Mouse (Mus musculus): ENCODE data around the gene Zfand2a. TPM values are rescaled to one million over a fixed set of nuclear protein-coding genes. Genes with fewer than 3 reads are reported as not detected.

Zfand2a gene
- total RNA-seq, 2 experiments from 2014 or later = 2.3 to 3.4 TPM

DNA sequence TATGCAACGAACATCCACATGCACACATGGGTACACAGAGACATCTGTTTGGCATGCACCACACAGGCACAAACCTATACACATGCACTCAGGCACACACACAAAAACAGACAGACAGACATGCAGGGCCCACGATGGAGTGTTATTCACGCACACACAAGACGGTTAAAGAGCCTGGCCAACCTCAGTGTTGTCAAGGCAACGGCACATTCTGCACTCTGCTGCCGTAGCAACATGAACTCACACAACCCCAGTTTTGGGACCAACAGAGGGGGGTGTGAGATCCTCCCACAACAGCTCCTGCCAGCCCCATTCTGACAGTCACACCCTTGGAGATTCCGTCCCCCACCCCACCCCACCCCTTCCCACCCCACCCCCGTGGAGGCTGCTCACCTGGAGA, 49.4 kb downstream of the Zfand2a start:
- no peak for ATAC-seq (replicated peaks; ENCODE audit: low FRiP score, poor library complexity, severe bottlenecking)

DNA sequence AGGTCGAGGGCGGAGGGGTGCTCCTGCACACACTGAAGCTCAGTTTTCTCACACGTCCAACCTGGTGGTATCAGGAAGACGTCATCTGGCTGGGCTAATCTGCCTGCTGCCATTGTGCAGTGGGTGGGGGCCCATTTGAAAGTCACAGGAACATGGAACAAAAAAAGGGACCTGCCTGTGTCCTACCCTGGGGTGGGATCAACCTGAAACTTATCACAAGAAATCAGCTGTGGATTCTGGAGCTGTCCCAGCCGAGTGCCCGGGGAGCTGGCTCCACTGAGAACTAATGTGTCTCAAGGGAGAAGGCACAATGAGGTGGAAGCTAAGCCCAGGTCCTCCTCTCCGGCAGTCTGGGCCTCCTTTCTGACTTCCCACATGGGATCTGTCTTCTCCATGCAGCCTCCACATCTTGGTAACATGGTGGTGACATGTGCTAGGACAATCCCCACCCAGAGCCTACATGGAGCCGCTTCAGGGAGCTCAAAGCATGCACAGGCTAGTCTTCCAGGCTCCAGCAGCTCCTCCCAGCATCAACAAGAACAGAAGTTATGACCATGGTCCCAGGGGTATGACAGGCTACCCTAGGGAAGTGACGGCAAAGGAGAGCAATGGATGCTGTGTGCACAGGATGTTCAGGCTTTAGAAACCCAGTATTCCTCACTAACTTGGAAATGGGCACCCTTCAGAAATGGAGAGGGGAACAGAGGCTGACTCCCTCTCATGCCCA, 50.3 kb downstream of the Zfand2a start:
- no peak for ATAC-seq (replicated peaks; ENCODE audit: low FRiP score, poor library complexity, severe bottlenecking)

DNA sequence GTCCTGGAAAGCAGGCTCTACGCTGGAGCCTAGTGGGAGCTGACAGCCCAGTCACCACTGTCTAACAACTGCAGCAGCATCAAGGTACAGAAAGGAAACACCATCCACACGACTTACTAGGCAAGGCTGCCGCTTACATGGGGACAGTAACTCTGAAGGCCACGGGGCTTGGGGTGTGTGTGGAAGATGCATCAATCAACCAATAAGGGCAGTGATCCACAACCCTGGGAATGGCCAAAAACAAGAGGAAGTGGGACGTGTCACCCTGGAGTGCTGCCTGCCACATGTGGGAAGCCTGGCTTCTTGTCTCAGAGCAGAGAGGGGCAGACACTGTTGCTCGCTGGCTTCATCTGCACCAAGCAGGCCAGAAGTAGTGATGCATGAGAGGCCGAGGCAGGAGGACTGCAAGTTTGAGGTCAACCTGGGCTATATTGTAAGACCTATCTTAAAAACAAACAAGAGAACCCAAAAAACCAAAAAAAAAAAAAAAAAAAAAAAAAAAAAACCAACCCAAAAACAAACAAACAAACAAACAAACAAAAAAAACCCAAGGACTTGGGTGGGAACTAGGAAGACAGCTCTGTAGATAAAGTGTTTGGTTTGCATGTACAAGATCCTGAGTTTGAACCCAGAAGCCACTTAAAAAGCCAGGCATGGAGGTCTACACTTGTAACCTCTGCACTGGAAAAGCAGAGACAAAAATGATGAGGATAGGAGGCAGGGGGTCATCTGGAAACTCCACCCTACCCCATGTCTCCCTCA, 51.4 kb downstream of the Zfand2a start:
- ATAC-seq (replicated peaks; ENCODE audit: low FRiP score, poor library complexity, severe bottlenecking) = no peak

DNA sequence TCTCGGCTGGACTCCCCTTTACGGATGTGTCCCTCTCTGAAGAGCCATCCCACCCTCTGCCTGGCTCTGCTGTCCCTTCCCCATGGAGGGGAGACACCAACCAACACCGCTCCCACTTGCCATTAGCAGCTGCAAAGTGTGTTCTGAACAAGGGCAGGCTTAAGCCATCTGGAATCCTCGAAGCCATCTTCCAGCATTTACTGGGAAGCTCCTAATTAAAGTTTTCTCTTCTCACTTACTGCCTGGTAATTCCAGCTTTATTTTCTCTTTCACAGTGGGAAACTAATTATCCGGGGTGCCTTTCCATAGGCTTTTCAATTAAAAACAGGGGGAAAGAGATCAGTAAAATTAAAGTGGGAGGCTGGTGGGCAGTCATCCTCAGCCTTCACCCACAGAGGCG, 52.0 kb downstream of the Zfand2a start:
- ATAC-seq (replicated peaks; ENCODE audit: low FRiP score, poor library complexity, severe bottlenecking) = no peak

DNA sequence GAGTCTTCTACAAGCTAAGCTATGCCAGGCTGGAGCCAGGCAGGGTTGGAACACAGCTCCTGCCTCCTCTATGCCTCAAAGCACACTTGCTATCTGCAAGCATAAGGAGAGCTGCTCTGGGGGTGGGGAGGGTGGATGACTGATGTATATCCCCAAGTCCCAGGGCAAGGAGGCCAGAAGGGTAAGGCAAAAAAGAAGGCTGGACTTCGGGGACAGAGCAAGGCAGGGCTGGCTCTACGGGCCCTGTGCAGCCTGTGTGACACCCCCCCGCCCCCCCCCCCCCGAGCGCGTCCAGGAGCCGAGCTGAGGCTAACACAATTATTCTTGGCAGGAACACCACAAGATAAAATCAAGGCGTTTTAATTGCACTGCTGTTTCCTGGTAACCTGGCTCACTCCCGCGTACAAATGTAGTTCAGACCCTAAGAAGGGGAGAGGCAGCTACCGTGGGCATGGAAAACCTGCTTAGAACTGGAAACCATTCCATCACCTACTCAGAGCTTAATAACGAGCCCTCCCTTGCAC, 54.5 kb downstream of the Zfand2a start:
- no peak for ATAC-seq (replicated peaks; ENCODE audit: low FRiP score, poor library complexity, severe bottlenecking)

DNA sequence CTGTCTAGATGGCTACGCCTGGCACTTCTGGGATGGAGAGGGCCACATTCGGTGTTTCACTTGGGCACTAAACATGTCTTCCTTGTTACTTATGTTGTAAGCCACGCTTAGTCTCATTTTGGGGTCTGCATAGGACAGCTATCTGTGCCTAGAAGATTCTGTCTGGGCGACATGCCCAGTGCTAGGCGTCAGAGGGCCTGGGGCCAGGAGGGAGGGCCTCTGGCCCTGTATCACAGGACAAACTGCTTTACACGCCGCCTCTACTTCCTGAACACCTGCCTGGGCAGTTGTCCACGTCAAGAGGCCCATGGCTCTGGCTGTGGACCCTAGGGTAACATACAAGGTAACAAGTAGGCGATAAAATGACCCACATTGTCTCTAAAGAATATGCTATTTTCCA, 56.4 kb downstream of the Zfand2a start:
- no peak for ATAC-seq (replicated peaks; ENCODE audit: low FRiP score, poor library complexity, severe bottlenecking)

DNA sequence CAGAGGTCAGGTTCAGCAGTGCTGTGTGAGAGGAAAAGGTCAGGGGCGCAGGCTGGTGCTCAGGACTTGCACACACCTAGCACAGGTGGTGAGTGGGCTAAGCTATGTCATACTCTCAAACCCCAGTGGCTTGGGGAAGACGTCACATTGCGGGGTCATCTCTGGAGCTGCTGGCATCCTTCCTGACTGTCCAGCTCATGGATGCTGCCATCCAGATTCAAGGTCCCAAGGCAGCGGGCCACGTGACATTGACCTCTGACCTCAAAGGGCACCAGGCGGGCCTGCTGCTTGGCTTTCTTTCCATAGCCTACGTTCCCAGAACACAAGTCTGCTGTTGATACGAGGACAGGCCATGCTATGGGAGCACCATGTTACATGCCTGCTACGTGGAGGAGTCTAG, 57.3 kb downstream of the Zfand2a start:
- ATAC-seq (replicated peaks; ENCODE audit: low FRiP score, poor library complexity, severe bottlenecking) = 0 out of 2 replicates have a peak, but pooled peaks have one; percentile 19

DNA sequence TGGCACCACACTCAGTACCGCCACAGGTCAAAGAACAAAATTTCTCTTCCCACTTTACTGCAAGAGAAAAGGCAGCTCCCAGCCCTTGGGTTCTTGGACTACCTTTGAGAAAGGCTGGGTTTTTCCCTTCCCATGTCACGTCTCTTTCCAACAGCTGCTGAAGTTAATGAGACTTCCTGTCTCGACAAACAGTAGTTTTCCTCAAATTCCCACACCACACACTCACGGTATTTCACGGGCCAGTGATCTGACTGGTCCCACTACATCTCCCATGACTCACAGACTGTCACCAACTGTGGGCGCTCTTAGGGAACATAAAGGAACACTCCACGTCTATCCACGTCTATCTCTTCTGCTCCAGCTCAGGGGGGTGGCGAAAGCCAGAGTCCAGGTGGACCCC, 59.2 kb downstream of the Zfand2a start:
- no peak for ATAC-seq (replicated peaks; ENCODE audit: low FRiP score, poor library complexity, severe bottlenecking)

DNA sequence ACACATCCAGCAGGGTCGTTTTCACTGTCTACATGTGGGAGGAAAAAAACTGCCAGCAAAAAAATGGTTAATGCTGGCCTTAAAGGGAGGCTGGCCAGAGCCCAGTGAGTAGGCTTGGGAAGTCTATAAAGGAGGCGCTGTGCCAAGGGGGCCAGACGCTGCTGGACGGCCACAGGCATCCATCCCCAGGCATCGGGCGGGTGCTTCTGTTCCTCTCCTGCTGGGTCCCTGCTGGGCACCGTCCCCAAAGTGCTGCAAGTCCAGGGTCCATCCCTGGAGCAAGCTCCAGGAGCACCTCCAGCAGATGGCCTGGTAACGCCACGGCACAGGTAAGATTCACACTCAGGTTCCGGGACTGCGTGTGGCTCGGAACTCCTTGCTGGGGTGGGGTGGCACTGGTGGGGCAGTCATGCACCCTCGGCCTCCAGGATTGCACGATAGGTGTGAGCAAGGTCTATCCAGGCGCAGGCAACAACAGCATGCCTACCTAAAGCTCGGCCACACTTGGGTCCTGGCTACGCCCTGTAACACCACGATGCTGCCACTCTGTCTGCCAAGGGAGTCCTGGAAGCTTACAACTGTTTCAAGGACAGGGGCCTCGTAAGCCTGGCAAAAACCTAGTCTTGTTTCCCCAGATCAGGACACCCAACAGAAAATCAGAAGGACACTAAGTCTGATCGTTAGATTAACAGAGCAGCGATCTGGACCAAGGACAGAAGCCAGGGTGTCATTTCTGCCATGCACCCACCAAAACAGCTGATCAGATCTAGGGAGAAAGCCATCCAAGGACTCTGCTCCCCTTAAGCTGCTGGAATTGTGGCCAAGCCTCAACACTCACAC, 61.1 kb downstream of the Zfand2a start, which contains the start of gene Gper1:
TSS of gene Gper1 (plus strand) at position 126 of the 840 bp plus-strand sequence.
- ATAC-seq (replicated peaks; ENCODE audit: low FRiP score, poor library complexity, severe bottlenecking) = no peak

Other genes starting within 250 kb of the Zfand2a start
- 14.4 and 15.5 TPM in 2 replicates for gene Get4, start 232.2 kb downstream of the Zfand2a start, total RNA-seq (2015; ENCODE audit: low replicate concordance)
- gene Get4, start 232.2 kb downstream of the Zfand2a start, total RNA-seq (2017; ENCODE audit: low replicate concordance) = 5.4 and 12.4 TPM in 2 replicates
- gene Adap1, start 158.9 kb downstream of the Zfand2a start, total RNA-seq (2015; ENCODE audit: low replicate concordance) = 8.3 and 11.9 TPM in 2 replicates
- 5.4 and 9.1 TPM in 2 replicates for gene Adap1, start 158.9 kb downstream of the Zfand2a start, total RNA-seq (2017; ENCODE audit: low replicate concordance)
- 4.2 and 6.5 TPM in 2 replicates for gene Cox19, start 133.1 kb downstream of the Zfand2a start, total RNA-seq (2015; ENCODE audit: low replicate concordance)
- 7.7 and 8.8 TPM in 2 replicates for gene Cox19, start 133.1 kb downstream of the Zfand2a start, total RNA-seq (2017; ENCODE audit: low replicate concordance)
- not detected in 2 replicates for gene Cyp2w1, start 131.9 kb downstream of the Zfand2a start, total RNA-seq (2015; ENCODE audit: low replicate concordance)
- not detected in 2 replicates for gene Cyp2w1, start 131.9 kb downstream of the Zfand2a start, total RNA-seq (2017; ENCODE audit: low replicate concordance)
- gene Gpr146, start 106.9 kb downstream of the Zfand2a start, total RNA-seq (2015; ENCODE audit: low replicate concordance) = 27.3 and 37.2 TPM in 2 replicates
- gene Gpr146, start 106.9 kb downstream of the Zfand2a start, total RNA-seq (2017; ENCODE audit: low replicate concordance) = 49.4 and 58.3 TPM in 2 replicates
- 1.9 and 2.1 TPM in 2 replicates for gene C130050O18Rik, start 79.3 kb downstream of the Zfand2a start, total RNA-seq (2015; ENCODE audit: low replicate concordance)
- 2.9 and 4.3 TPM in 2 replicates for gene C130050O18Rik, start 79.3 kb downstream of the Zfand2a start, total RNA-seq (2017; ENCODE audit: low replicate concordance)
- not detected in 2 replicates for gene Gper1, start 61.4 kb downstream of the Zfand2a start, total RNA-seq (2015; ENCODE audit: low replicate concordance)
- not detected in 2 replicates for gene Gper1, start 61.4 kb downstream of the Zfand2a start, total RNA-seq (2017; ENCODE audit: low replicate concordance)
- 1.3 and 8.6 TPM in 2 replicates for gene 3110082I17Rik, start 24.0 kb downstream of the Zfand2a start, total RNA-seq (2015; ENCODE audit: low replicate concordance)
- 2.8 and 4.0 TPM in 2 replicates for gene 3110082I17Rik, start 24.0 kb downstream of the Zfand2a start, total RNA-seq (2017; ENCODE audit: low replicate concordance)
- gene Uncx, start 58.9 kb upstream of the Zfand2a start, total RNA-seq (2015; ENCODE audit: low replicate concordance) = not detected in 2 replicates
- gene Uncx, start 58.9 kb upstream of the Zfand2a start, total RNA-seq (2017; ENCODE audit: low replicate concordance) = not detected in 2 replicates